Mouse (Mus musculus) embryonic fibroblast, embryonic 13.5 days (primary cell): ENCODE data around the gene Ripk3. TPM values are rescaled to one million over a fixed set of nuclear protein-coding genes. Genes with fewer than 3 reads are reported as not detected.

Source experiments
- H3K27ac ChIP-seq: 2 replicates; pipeline ENCODE4 v1.5.1; 2012; ENCODE audit warnings: low read length, control low read depth, inconsistent platforms; ENCODE audit not compliant: insufficient read depth
- H3K4me1 ChIP-seq: 2 replicates; pipeline ENCODE4 v1.6.1; 2011; ENCODE audit warnings: low read length; ENCODE audit not compliant: control insufficient read depth, insufficient read depth
- H3K4me3 ChIP-seq: 2 replicates; pipeline ENCODE4 v1.5.1; 2011; ENCODE audit warnings: mild to moderate bottlenecking, control low read depth, low read length; ENCODE audit not compliant: insufficient read depth
- CTCF ChIP-seq: IDR thresholded peaks from 2 replicates; pipeline ENCODE4 v1.5.1; 2011; ENCODE audit warnings: mild to moderate bottlenecking, control low read depth, low read length, moderate library complexity, borderline replicate concordance; ENCODE audit not compliant: insufficient read depth
- POLR2A ChIP-seq: IDR thresholded peaks from 2 replicates; pipeline ENCODE4 v1.6.1; 2011; ENCODE audit warnings: low read depth, mild to moderate bottlenecking, control low read depth, low read length, moderate library complexity
- polyA plus RNA-seq: library from polyadenylated mRNA; stranded (reverse); fragments of >200 nt; gene quantifications from 2 replicates; pipeline ENCODE4 v1.2.4, GENCODE M21; 2011; ENCODE audit warnings: low read depth; ENCODE audit not compliant: missing spikeins, insufficient read length

Gene Ripk3
- polyA plus RNA-seq, 1 experiment: 109 TPM

DNA sequence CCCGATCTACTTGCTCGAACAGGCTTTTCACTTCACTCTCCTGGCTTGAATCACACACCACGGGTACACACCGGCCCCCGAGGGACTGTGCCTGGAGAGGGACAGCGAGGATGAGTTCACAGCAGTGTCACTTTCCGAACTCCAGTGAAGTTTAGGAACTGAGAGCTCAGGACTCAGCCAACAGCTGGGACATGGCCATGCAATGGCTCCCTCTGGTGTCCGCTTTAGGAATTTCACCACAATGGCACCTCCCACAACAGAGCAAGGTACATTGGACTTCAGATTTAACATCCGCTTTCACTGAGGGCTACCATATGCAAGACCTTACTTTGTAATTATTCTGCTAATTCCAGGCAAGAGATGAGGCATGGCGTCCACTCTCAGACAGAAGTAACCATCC is 45.0 kb downstream of the Ripk3 start:
- Histone ChIP-seq H3K4me1 (no peaks in the 10 kb centered on the region; the same call in 1 of the 2 replicates), H3K27ac (no peak overlapping the region), H3K4me3 (no peak overlapping the region)
- TF ChIP-seq POLR2A (no peak), CTCF (peak; percentile 83; the same call in 1 of the 2 replicates)

DNA sequence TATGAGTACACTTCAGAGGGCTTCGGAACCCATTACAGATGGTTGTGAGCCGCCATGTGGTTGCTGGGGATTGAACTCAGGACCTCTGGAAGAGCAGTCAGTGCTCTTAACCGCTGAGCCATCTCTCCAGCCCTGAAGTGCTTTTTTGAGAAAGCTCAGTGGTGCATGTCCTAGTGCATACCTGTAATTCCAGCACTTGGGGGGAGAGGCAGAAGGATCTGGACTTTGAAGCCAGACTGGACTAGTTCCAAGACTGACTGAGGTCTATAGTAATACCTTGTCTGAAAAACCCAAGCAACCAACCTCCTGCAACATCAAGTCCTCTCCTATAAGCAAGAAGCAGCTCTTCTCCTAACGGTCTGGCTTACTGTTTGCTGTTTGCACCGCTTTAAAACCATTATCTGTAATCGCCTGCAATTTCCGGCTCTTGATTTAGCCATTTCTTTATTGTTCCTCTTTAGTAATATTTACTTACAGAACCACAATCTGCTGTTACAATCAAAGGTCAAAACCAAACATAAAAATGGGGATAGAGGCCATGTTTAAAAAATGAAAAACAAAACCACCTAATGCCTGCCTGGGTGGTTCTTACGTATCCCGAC is 51.5 kb downstream of the Ripk3 start:
- Histone ChIP-seq H3K27ac (no peak overlapping the region), H3K4me3 (no peak overlapping the region), H3K4me1 (no peaks in the 10 kb centered on the region)
- TF ChIP-seq CTCF (no peak), POLR2A (no peak)

DNA sequence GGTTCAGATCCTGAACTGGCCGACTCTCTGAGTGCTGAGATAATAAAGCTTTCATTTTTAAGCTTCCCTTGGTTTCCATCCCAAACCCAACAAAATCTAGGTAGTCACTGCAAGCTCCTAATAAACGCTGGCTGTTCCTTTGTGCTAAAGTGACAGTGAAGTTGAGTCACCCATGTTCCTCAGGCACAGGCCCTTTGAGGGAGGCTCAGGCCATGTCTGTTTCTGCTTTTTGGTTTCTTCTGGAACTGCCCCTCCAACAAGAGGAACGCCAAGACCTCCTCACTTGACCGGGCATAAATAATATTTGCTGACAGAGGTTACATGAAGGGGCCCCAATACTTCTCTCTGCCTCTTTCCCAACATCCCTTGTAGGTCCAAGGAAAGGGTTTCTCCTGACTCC is 52.9 kb downstream of the Ripk3 start:
- TF ChIP-seq POLR2A (no peak), CTCF (no peak)
- H3K4me1 ChIP-seq: no peaks in the 10 kb centered on the region
- H3K27ac ChIP-seq: no peak overlapping the region
- no peak overlapping the region for H3K4me3 ChIP-seq

DNA sequence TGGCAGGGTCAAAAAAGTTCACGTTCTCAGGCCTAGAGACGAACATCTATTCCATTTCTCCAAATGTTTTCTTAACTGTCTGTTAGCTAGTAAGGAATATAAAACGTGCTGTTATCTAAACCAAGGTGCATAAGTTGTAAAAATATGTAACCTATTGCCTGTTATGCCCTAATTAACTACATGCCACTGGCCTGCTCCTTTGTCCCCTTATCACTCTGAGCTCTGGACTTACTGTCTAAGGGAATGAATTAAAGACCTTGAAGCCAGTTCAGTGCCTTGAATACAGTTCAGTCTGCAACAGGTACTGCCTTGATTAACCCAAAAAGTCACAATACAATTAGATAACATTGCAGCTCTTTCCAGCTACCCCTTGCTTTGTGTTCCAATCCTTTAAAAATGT is 53.3 kb downstream of the Ripk3 start:
- H3K4me3 ChIP-seq: no peak overlapping the region
- no peak for TF ChIP-seq CTCF
- no peak for TF ChIP-seq POLR2A
- no peaks in the 10 kb centered on the region for H3K4me1 ChIP-seq
- no peak overlapping the region for H3K27ac ChIP-seq

Other genes starting within 250 kb of the Ripk3 start
- gene Pck2, start 248.6 kb downstream of the Ripk3 start, polyA plus RNA-seq: 120 and 151 TPM in 2 replicates
- 19.4 and 20.7 TPM in 2 replicates for gene Dcaf11, start 228.9 kb downstream of the Ripk3 start, polyA plus RNA-seq
- not detected in 2 replicates for gene A730061H03Rik, start 228.5 kb downstream of the Ripk3 start, polyA plus RNA-seq
- not detected in 2 replicates for gene Fitm1, start 213.2 kb downstream of the Ripk3 start, polyA plus RNA-seq
- gene Psme1, start 210.7 kb downstream of the Ripk3 start, polyA plus RNA-seq: 87.2 and 116 TPM in 2 replicates
- gene Emc9, start 203.6 kb downstream of the Ripk3 start, polyA plus RNA-seq: 8.9 and 10.0 TPM in 2 replicates
- 169 and 242 TPM in 2 replicates for gene Psme2, start 197.8 kb downstream of the Ripk3 start, polyA plus RNA-seq
- gene Rnf31, start 197.2 kb downstream of the Ripk3 start, polyA plus RNA-seq: 17.0 and 24.7 TPM in 2 replicates
- 24.2 and 33.2 TPM in 2 replicates for gene Irf9, start 185.3 kb downstream of the Ripk3 start, polyA plus RNA-seq
- gene Rec8, start 170.8 kb downstream of the Ripk3 start, polyA plus RNA-seq: 0.65 TPM in 1 of 2 replicates, not detected in the other
- 131 and 143 TPM in 2 replicates for gene Ipo4, start 152.9 kb downstream of the Ripk3 start, polyA plus RNA-seq
- 13.1 and 22.2 TPM in 2 replicates for gene Gm49378, start 151.0 kb downstream of the Ripk3 start, polyA plus RNA-seq
- 77.1 and 90.9 TPM in 2 replicates for gene Tm9sf1, start 145.1 kb downstream of the Ripk3 start, polyA plus RNA-seq
- gene Tssk4, start 138.7 kb downstream of the Ripk3 start, polyA plus RNA-seq: 0.73 and 0.81 TPM in 2 replicates
- gene Mdp1, start 128.4 kb downstream of the Ripk3 start, polyA plus RNA-seq: 28.9 and 30.0 TPM in 2 replicates
- 33.6 and 34.1 TPM in 2 replicates for gene Gmpr2, start 116.9 kb downstream of the Ripk3 start, polyA plus RNA-seq
- 287 and 295 TPM in 2 replicates for gene Nedd8, start 116.7 kb downstream of the Ripk3 start, polyA plus RNA-seq
- gene Tinf2, start 107.0 kb downstream of the Ripk3 start, polyA plus RNA-seq: 19.7 and 20.8 TPM in 2 replicates
- 0.25 and 0.32 TPM in 2 replicates for gene Tgm1, start 74.9 kb downstream of the Ripk3 start, polyA plus RNA-seq
- gene Rabggta, start 66.6 kb downstream of the Ripk3 start, polyA plus RNA-seq: 11.5 and 16.3 TPM in 2 replicates
- 55.1 and 61.6 TPM in 2 replicates for gene Dhrs1, start 43.2 kb downstream of the Ripk3 start, polyA plus RNA-seq
- gene Nop9, start 43.2 kb downstream of the Ripk3 start, polyA plus RNA-seq: 36.4 and 37.5 TPM in 2 replicates
- gene Cideb, start 30.4 kb downstream of the Ripk3 start, polyA plus RNA-seq: 0.95 TPM in 1 of 2 replicates, not detected in the other
- 2.0 TPM in 2 replicates for gene Ltb4r2, start 27.4 kb downstream of the Ripk3 start, polyA plus RNA-seq
- 0.82 and 1.0 TPM in 2 replicates for gene Ltb4r1, start 22.9 kb downstream of the Ripk3 start, polyA plus RNA-seq
- gene Adcy4, start 4.8 kb downstream of the Ripk3 start, polyA plus RNA-seq: 8.7 and 18.0 TPM in 2 replicates
- gene Nfatc4, start 34.3 kb upstream of the Ripk3 start, polyA plus RNA-seq: 88.8 and 98.2 TPM in 2 replicates
- 31.7 and 36.6 TPM in 2 replicates for gene Nynrin, start 65.1 kb upstream of the Ripk3 start, polyA plus RNA-seq
- 0.23 and 0.35 TPM in 2 replicates for gene Cbln3, start 95.5 kb upstream of the Ripk3 start, polyA plus RNA-seq
- 15.4 and 17.5 TPM in 2 replicates for gene Khnyn, start 96.1 kb upstream of the Ripk3 start, polyA plus RNA-seq
- gene Sdr39u1, start 111.4 kb upstream of the Ripk3 start, polyA plus RNA-seq: 19.6 and 25.0 TPM in 2 replicates
- not detected in 2 replicates for gene Cma1, start 155.8 kb upstream of the Ripk3 start, polyA plus RNA-seq
- gene Cma2, start 162.1 kb upstream of the Ripk3 start, polyA plus RNA-seq: 4.3 TPM in 1 of 2 replicates, not detected in the other
- 1.2 TPM in 1 of 2 replicates, not detected in the other for gene Mcpt1, start 229.1 kb upstream of the Ripk3 start, polyA plus RNA-seq
- not detected in 2 replicates for gene Mcpt9, start 241.6 kb upstream of the Ripk3 start, polyA plus RNA-seq